Mouse (Mus musculus) liver, embryonic 16.5 days (tissue): Measurements from ENCODE around the gene Arvcf. TPM values are rescaled to one million over a fixed set of nuclear protein-coding genes. Genes with fewer than 3 reads are reported as not detected.

ENCODE experiments used
- ATAC-seq: fragments of 200-750 bp; cut with Nextera tagmentation; 2 replicates; pipeline ENCODE4 v1.8.0; 2017; ENCODE audit warnings: low read depth, mild to moderate bottlenecking, moderate number of reproducible peaks, moderate library complexity
- H3K27ac ChIP-seq: fragments of 300-500 bp; sonication (generic); 2 replicates; pipeline ENCODE4 v1.5.1; 2014; ENCODE audit warnings: mild to moderate bottlenecking, low read length
- H3K27me3 ChIP-seq: fragments of 300-500 bp; sonication (generic); 2 replicates; pipeline ENCODE4 v1.6.1; 2014; ENCODE audit warnings: low read depth, low read length, mixed read lengths; ENCODE audit not compliant: control insufficient read depth, insufficient read depth
- H3K36me3 ChIP-seq: fragments of 300-500 bp; sonication (generic); 2 replicates; pipeline ENCODE4 v1.6.1; 2014; ENCODE audit warnings: mild to moderate bottlenecking; ENCODE audit not compliant: control insufficient read depth, insufficient read depth
- H3K4me1 ChIP-seq: fragments of 300-500 bp; sonication (generic); 2 replicates; pipeline ENCODE4 v1.6.1; 2014; ENCODE audit warnings: low read depth, low read length, mixed read lengths; ENCODE audit not compliant: control insufficient read depth
- H3K4me2 ChIP-seq: fragments of 300-500 bp; sonication (generic); 2 replicates; pipeline ENCODE4 v1.6.1; 2014; ENCODE audit warnings: low read depth, low read length, mixed read lengths
- H3K4me3 ChIP-seq: fragments of 300-500 bp; sonication (generic); 2 replicates; pipeline ENCODE4 v1.5.1; 2014; ENCODE audit warnings: low read depth, mild to moderate bottlenecking, low read length
- H3K9ac ChIP-seq: fragments of 300-500 bp; sonication (generic); 2 replicates; pipeline ENCODE4 v1.6.1; 2014; ENCODE audit warnings: low read depth, low read length
- H3K9me3 ChIP-seq: fragments of 300-500 bp; sonication (generic); replicated peaks from 2 replicates; pipeline ENCODE4 v1.6.1; 2016; ENCODE audit warnings: low read length; ENCODE audit not compliant: control insufficient read depth
- WGBS: fragments of 180-500 bp; shearing (Covaris S2); extraction: QIAGEN DNeasy Blood & Tissue Kit; methylation state at CpG from one replicate; pipeline ENCODE4 v1.1.7; 2014; ENCODE audit not compliant: insufficient replicate concordance; 5-methylcytosine and 5-hydroxymethylcytosine counted together
- polyA plus RNA-seq: library from polyadenylated mRNA; unstranded; fragments of >200 nt; fragmentation: Nextera tagmentation; extraction: Ambion mirVana; gene quantifications from 2 replicates; pipeline ENCODE4 v1.2.1, GENCODE M21; 2015

Arvcf gene
- polyA plus RNA-seq, 1 experiment from 2014 or later, result 8.6 TPM

DNA sequence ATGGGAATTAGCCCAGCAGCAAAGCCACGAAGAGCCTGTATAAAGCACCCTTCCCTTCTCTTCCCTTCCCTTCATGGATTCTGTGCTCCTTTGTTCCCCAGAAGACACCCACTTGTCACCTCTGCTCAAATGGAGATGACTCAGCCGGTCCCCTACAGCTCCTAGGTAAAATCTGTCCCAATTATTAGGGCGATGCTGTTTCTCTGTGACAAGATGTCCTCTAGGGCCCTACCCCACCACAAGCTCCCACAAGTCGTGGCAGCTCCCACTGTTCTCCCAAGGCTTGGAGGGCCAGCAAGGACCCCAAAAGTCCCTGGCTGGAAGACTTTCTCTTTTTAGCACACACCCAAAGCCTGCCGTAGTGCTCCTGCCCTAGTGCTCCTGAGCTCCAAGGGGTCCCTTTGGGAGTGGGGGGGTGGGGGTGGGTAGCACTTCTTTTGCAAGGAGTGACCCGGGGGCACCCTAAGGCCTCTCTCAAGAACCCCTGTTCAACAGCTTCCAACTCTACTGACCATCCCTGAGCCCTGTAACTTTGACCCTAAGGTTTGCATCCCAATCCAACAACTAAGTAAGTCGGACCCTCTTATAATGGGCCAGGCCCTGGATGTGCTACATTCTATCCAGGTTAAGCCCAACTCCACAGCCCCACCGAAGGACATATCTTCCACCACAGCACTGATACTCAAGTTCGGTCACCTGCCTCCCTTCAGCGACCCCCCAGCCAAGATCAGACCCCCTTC lies 77.7 kb downstream of the Arvcf start:
- H3K27me3 ChIP-seq, result no peaks in the 10 kb centered on the region
- peak overlapping the region; percentile 93 for H3K4me3 ChIP-seq
- no peak for ATAC-seq
- H3K9me3 ChIP-seq, result no peaks in the 10 kb centered on the region
- 8% methylated on average over 10 of the region's 10 CpGs for WGBS
- H3K4me2 ChIP-seq, result peak overlapping the region; percentile 89
- peaks cover 21% of the 10 kb centered on the region for H3K36me3 ChIP-seq
- H3K9ac ChIP-seq, result peak overlapping the region; percentile 90
- peak overlapping the region; percentile 99 for H3K27ac ChIP-seq
- peaks cover 49% of the 10 kb centered on the region for H3K4me1 ChIP-seq

DNA sequence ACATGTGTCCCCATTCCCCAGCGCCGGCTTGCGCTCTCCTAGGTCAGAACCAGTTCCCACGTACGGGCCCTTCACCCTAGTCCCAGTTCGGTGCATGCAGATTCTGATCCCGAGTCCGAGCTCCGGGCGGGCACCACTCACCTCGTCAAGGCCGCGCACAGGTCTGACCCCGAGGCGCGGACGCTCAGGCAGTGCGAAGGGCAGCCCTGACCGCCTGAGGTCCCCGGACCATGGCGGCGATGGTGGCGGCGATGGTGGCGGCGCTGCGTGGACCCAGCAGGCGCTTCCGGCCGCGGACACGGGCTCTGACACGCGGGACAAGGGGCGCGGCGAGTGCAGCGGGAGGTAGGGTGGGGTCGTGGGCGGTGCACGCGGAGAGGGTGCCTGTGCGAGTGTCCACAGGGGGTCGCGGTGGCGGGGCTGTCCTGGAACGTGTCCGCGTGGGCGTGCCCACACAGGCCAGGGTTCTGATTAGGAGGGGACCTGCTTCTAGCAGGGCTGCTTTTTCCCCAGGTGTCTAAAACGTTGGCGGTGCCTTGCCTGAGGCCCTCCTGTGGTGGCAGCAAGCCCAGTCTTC lies 78.3 kb downstream of the Arvcf start, which contains the start of gene Txnrd2:
Gene Txnrd2 (plus strand): TSS at position 170 of the 577 bp plus-strand sequence.
- Histone ChIP-seq H3K27me3 (no peaks in the 10 kb centered on the region), H3K9me3 (no peaks in the 10 kb centered on the region), H3K27ac (peak within 1 kb of the TSS; percentile 99), H3K36me3 (peaks cover 18% of the 10 kb centered on the region), H3K4me2 (peak within 1 kb of the TSS; percentile 89), H3K4me1 (peaks cover 50% of the 10 kb centered on the region), H3K9ac (peak within 1 kb of the TSS; percentile 90), H3K4me3 (peak within 1 kb of the TSS; percentile 93)
- ATAC-seq, result peak; percentile 69
- 0% methylated on average over 51 of the region's 52 CpGs for WGBS

GRCm38 (mm10) chr16:18426802-18427280 lies 78.9 kb downstream of the Arvcf start, which contains the start of gene Comt:
TSS of gene Comt (minus strand) at chr16:18426852.
- Histone ChIP-seq H3K9ac (peak within 1 kb of the TSS; percentile 90), H3K4me3 (peak within 1 kb of the TSS; percentile 93), H3K27me3 (no peaks in the 10 kb centered on the region), H3K4me1 (peaks cover 49% of the 10 kb centered on the region), H3K4me2 (peak within 1 kb of the TSS; percentile 89), H3K36me3 (peaks cover 16% of the 10 kb centered on the region), H3K27ac (peak within 1 kb of the TSS; percentile 99), H3K9me3 (no peaks in the 10 kb centered on the region)
- WGBS, result 26% methylated on average over 5 of the region's 5 CpGs
- no peak for ATAC-seq

GRCm38 (mm10) chr16:18428011-18428515 lies 80.1 kb downstream of the Arvcf start:
- Histone ChIP-seq H3K9ac (peak overlapping the region; percentile 81), H3K36me3 (peaks cover 14% of the 10 kb centered on the region), H3K4me3 (peak overlapping the region; percentile 93), H3K4me1 (peaks cover 56% of the 10 kb centered on the region), H3K9me3 (no peaks in the 10 kb centered on the region), H3K4me2 (peak overlapping the region; percentile 89), H3K27me3 (no peaks in the 10 kb centered on the region), H3K27ac (peak overlapping the region; percentile 99)
- 57% methylated on average over 5 of the region's 5 CpGs for WGBS
- ATAC-seq, result no peak

DNA sequence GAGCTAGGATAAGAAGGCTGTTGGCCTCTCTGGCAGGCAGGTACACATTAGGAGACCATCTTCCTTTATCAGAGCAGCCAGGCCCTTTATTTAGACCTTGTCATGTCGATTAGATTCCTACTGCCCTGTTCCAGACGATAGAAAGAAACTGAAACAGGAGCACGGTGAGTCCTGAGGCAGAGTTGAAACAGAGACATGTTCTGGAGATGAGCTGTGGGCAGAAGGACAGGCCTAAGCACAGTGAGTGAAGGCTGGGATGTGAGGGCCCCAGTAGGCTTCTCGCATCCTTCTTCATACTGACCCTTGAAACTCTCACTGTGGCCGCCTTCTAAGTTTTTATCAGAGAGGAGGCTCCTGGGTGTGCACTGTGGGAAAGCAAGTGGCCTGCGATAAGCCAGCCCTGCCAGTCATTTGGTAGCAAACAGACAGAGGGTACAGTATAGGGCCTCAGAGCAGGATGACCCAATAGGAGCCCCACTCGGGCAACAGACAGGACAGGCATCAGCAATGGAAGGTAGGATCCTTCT lies 80.6 kb downstream of the Arvcf start:
- WGBS, result 20% methylated on average over 7 of the region's 7 CpGs
- Histone ChIP-seq H3K36me3 (peaks cover 10% of the 10 kb centered on the region), H3K4me3 (peak overlapping the region; percentile 93), H3K9ac (peak overlapping the region; percentile 81), H3K4me1 (peaks cover 52% of the 10 kb centered on the region), H3K27me3 (no peaks in the 10 kb centered on the region), H3K27ac (peak overlapping the region; percentile 99), H3K9me3 (no peaks in the 10 kb centered on the region), H3K4me2 (peak overlapping the region; percentile 89)
- peak; percentile 92 for ATAC-seq

- Histone ChIP-seq H3K27me3 (no peaks in the 10 kb centered on the region), H3K4me1 (peaks cover 44% of the 10 kb centered on the region), H3K9ac (peak overlapping the region; percentile 81), H3K9me3 (no peaks in the 10 kb centered on the region), H3K4me3 (peak overlapping the region; percentile 93), H3K27ac (peak overlapping the region; percentile 99), H3K36me3 (peaks cover 13% of the 10 kb centered on the region), H3K4me2 (peak overlapping the region; percentile 89)
- no peak for ATAC-seq
- 40% methylated on average over 8 of the region's 8 CpGs for WGBS
Observed at GRCm38 (mm10) chr16:18429641-18430040, 81.7 kb downstream of the Arvcf start.

DNA sequence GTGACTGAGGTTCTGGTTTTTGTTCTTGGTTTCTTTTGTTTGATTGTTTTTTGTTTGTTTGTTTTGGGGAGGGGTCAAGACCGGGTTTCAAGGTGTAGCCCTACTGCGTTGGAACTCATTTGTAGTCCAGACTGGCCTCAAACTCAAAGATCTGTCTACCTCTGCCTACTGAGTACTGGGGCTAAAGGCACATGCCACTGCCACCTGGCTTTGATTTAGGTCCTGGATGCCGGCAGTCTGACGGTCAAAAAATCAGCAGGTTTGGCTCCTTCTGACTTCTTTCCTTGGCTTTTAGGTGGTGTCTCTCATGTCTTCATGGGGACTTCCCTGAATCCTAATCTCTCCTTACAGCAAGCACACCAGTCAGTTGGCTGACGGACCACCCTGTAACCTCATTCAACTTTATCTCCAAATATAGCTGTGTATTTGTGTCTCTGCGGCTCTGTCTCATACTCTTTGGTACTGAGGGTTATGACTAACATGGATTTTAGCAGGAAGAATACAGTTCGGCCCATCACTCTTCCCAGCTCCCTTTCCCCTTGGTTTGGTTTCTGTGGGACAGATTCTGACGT lies 82.7 kb downstream of the Arvcf start:
- peak overlapping the region; percentile 81 for H3K9ac ChIP-seq
- H3K4me3 ChIP-seq, result peak overlapping the region; percentile 93
- no peak for ATAC-seq
- no peaks in the 10 kb centered on the region for H3K9me3 ChIP-seq
- H3K4me2 ChIP-seq, result peak overlapping the region; percentile 89
- H3K4me1 ChIP-seq, result peaks cover 35% of the 10 kb centered on the region
- peaks cover 23% of the 10 kb centered on the region for H3K36me3 ChIP-seq
- H3K27me3 ChIP-seq, result no peaks in the 10 kb centered on the region
- 36% methylated on average over 8 of the region's 8 CpGs for WGBS
- peak overlapping the region; percentile 99 for H3K27ac ChIP-seq

DNA sequence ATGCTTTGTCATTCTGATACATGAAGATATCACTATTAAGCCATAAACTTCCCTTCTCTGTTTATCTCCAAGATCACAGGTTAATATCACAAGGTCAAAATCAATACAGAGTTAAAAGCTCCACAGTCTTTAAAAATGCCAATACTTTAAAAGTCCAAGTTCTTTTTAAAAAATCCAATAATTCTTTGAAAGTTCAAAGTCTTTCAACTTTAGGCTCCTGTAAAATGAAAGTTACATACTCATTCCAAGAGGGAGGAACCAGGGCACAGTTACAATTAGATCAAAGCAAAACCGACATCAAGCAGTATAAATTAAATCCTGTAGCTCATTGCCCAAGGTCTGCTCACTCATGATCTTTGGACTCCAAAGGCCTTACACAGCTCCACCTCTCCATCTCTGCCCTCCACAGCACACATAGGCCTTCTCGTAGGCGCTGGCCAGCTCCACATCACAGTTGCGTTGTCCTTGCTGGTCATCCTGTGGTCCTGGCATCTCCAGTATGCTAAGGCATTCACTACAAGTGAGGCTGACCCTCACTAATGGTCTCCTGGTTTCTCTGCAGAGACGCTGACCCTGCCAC lies 85.4 kb downstream of the Arvcf start:
- WGBS, result 93% methylated on average over 5 of the region's 5 CpGs
- no peak overlapping the region for H3K9ac ChIP-seq

More for the DNA sequence above, 85.4 kb downstream of the Arvcf start:
- no peak for ATAC-seq
- Histone ChIP-seq H3K4me2 (no peak overlapping the region), H3K27ac (no peak overlapping the region), H3K36me3 (peaks cover 49% of the 10 kb centered on the region), H3K9me3 (no peaks in the 10 kb centered on the region), H3K4me1 (peaks cover 18% of the 10 kb centered on the region), H3K4me3 (no peak overlapping the region), H3K27me3 (no peaks in the 10 kb centered on the region)
